Mouse (Mus musculus) forebrain, embryonic 13.5 days (tissue): Measurements from ENCODE around the gene Ncln. TPM values are rescaled to one million over a fixed set of nuclear protein-coding genes. Genes with fewer than 3 reads are reported as not detected.

Experiments
- ATAC-seq: fragments of 200-750 bp; cut with Nextera tagmentation; 2 replicates; pipeline ENCODE4 v1.8.0; 2017
- H3K27ac ChIP-seq: fragments of 300-500 bp; sonication (generic); 2 replicates; pipeline ENCODE4 v1.5.1; 2015; ENCODE audit warnings: inconsistent platforms, mild to moderate bottlenecking, moderate library complexity
- H3K27me3 ChIP-seq: fragments of 300-500 bp; sonication (generic); 2 replicates; pipeline ENCODE4 v1.6.1; 2015; ENCODE audit warnings: mild to moderate bottlenecking, inconsistent platforms
- H3K36me3 ChIP-seq: fragments of 300-500 bp; sonication (generic); 2 replicates; pipeline ENCODE4 v1.6.1; 2015; ENCODE audit warnings: mild to moderate bottlenecking, inconsistent platforms; ENCODE audit not compliant: poor library complexity, severe bottlenecking
- H3K4me1 ChIP-seq: fragments of 300-500 bp; sonication (generic); 2 replicates; pipeline ENCODE4 v1.6.1; 2015; ENCODE audit warnings: inconsistent platforms
- H3K4me2 ChIP-seq: fragments of 300-500 bp; sonication (generic); 2 replicates; pipeline ENCODE4 v1.6.1; 2015; ENCODE audit warnings: inconsistent platforms, mild to moderate bottlenecking, moderate library complexity
- H3K4me3 ChIP-seq: fragments of 300-500 bp; sonication (generic); 2 replicates; pipeline ENCODE4 v1.5.1; 2015; ENCODE audit warnings: mild to moderate bottlenecking, inconsistent platforms
- H3K9ac ChIP-seq: fragments of 300-500 bp; sonication (generic); 2 replicates; pipeline ENCODE4 v1.6.1; 2015; ENCODE audit warnings: mild to moderate bottlenecking, inconsistent platforms
- H3K9me3 ChIP-seq: fragments of 300-500 bp; sonication (generic); replicated peaks from 2 replicates; pipeline ENCODE4 v1.6.1; 2016; ENCODE audit warnings: inconsistent platforms
- WGBS: fragments of 180-500 bp; shearing (Covaris S2); methylation state at CpG from one replicate; pipeline ENCODE4 v1.1.7; 2015; 5-methylcytosine and 5-hydroxymethylcytosine counted together
- polyA plus RNA-seq: library from polyadenylated mRNA; unstranded; fragments of >200 nt; fragmentation: Nextera tagmentation; extraction: Ambion mirVana; gene quantifications from 2 replicates; pipeline ENCODE4 v1.2.1, GENCODE M21; 2015

Gene Ncln
- 56.8 and 60.9 TPM in 2 replicates for polyA plus RNA-seq

- Histone ChIP-seq H3K9me3 (no peaks in the 10 kb centered on the region), H3K9ac (peak within 1 kb of the TSS; percentile 87), H3K27ac (peak within 1 kb of the TSS; percentile 60), H3K36me3 (peaks cover 24% of the 10 kb centered on the region), H3K4me3 (peak within 1 kb of the TSS; percentile 82), H3K4me2 (peak within 1 kb of the TSS; percentile 100), H3K27me3 (no peaks in the 10 kb centered on the region), H3K4me1 (peaks cover 28% of the 10 kb centered on the region)
- peak; percentile 97 for ATAC-seq
- under 1% methylated on average over 45 of the region's 45 CpGs for WGBS
These were observed at the start of gene Ncln for GRCm38 (mm10) chr10:81496264-81496901. Ncln (minus strand) TSS chr10:81496392.

- Histone ChIP-seq H3K27me3 (no peaks in the 10 kb centered on the region), H3K9me3 (no peaks in the 10 kb centered on the region), H3K27ac (peak within 1 kb of the TSS; percentile 93), H3K36me3 (peaks cover 9% of the 10 kb centered on the region; the same call in 1 of the 2 replicates), H3K4me2 (peak within 1 kb of the TSS; percentile 99), H3K4me1 (peaks cover 42% of the 10 kb centered on the region), H3K4me3 (peak within 1 kb of the TSS; percentile 86), H3K9ac (peak within 1 kb of the TSS; percentile 85)
- WGBS: 1% methylated on average over 58 of the region's 59 CpGs
- ATAC-seq: peak; percentile 97
These were observed 49.1 kb upstream of the Ncln start, which contains the start of gene Gna11 for GRCm38 (mm10) chr10:81545161-81545747. Gna11 (minus strand) TSS chr10:81545190.

GRCm38 (mm10) chr10:81544296-81545160 is 48.3 kb upstream of the Ncln start:
- Histone ChIP-seq H3K27ac (peak overlapping the region; percentile 80), H3K9me3 (no peaks in the 10 kb centered on the region), H3K4me2 (peak overlapping the region; percentile 99), H3K4me1 (peaks cover 42% of the 10 kb centered on the region), H3K4me3 (peak overlapping the region; percentile 86), H3K36me3 (peaks cover 12% of the 10 kb centered on the region; the same call in 1 of the 2 replicates), H3K9ac (peak overlapping the region; percentile 85), H3K27me3 (no peaks in the 10 kb centered on the region)
- peak; percentile 14 for ATAC-seq
- WGBS: under 1% methylated on average over 85 of the region's 93 CpGs

GRCm38 (mm10) chr10:81543633-81544032 is 47.4 kb upstream of the Ncln start:
- peak overlapping the region; percentile 99 for H3K4me2 ChIP-seq
- peaks cover 12% of the 10 kb centered on the region; the same call in 1 of the 2 replicates for H3K36me3 ChIP-seq
- peak overlapping the region; percentile 85 for H3K9ac ChIP-seq
- peak overlapping the region; percentile 86 for H3K4me3 ChIP-seq
- WGBS: 75% methylated on average over 1 of the region's 1 CpGs
- no peak for ATAC-seq
- H3K4me1 ChIP-seq: peaks cover 44% of the 10 kb centered on the region
- no peak overlapping the region for H3K27ac ChIP-seq
- H3K27me3 ChIP-seq: no peaks in the 10 kb centered on the region
- no peaks in the 10 kb centered on the region for H3K9me3 ChIP-seq

- H3K4me3 ChIP-seq: peak overlapping the region; percentile 86
- no peaks in the 10 kb centered on the region for H3K9me3 ChIP-seq
- WGBS: 79% methylated on average over 7 of the region's 7 CpGs
These were observed 46.7 kb upstream of the Ncln start for GRCm38 (mm10) chr10:81542727-81543460.

GRCm38 (mm10) chr10:81541803-81542202 is 45.6 kb upstream of the Ncln start:
- peak overlapping the region; percentile 58 for H3K9ac ChIP-seq
- H3K4me1 ChIP-seq: peaks cover 46% of the 10 kb centered on the region
- WGBS: 88% methylated on average over 10 of the region's 10 CpGs
- H3K36me3 ChIP-seq: peaks cover 16% of the 10 kb centered on the region; the same call in 1 of the 2 replicates
- H3K9me3 ChIP-seq: no peaks in the 10 kb centered on the region
- no peak for ATAC-seq
- H3K4me3 ChIP-seq: no peak overlapping the region
- no peaks in the 10 kb centered on the region for H3K27me3 ChIP-seq
- no peak overlapping the region for H3K27ac ChIP-seq
- peak overlapping the region; percentile 5; the same call in 1 of the 2 replicates for H3K4me2 ChIP-seq

More at GRCm38 (mm10) chr10:81542727-81543460, 46.7 kb upstream of the Ncln start:
- Histone ChIP-seq H3K4me1 (peaks cover 46% of the 10 kb centered on the region), H3K9ac (peak overlapping the region; percentile 85), H3K27ac (no peak overlapping the region), H3K36me3 (peaks cover 12% of the 10 kb centered on the region; the same call in 1 of the 2 replicates), H3K27me3 (no peaks in the 10 kb centered on the region), H3K4me2 (peak overlapping the region; percentile 99)
- ATAC-seq: no peak

- H3K9me3 ChIP-seq: no peaks in the 10 kb centered on the region
- no peak overlapping the region for H3K27ac ChIP-seq
- H3K4me3 ChIP-seq: no peak overlapping the region
- H3K4me2 ChIP-seq: no peak overlapping the region
- no peak for ATAC-seq
- H3K4me1 ChIP-seq: peaks cover 46% of the 10 kb centered on the region
- WGBS: 88% methylated on average over 5 of the region's 5 CpGs
- peak overlapping the region; percentile 58; the same call in 1 of the 2 replicates for H3K9ac ChIP-seq
- peaks cover 16% of the 10 kb centered on the region; the same call in 1 of the 2 replicates for H3K36me3 ChIP-seq
- H3K27me3 ChIP-seq: no peaks in the 10 kb centered on the region
These were observed 45.2 kb upstream of the Ncln start for GRCm38 (mm10) chr10:81541363-81541762.

GRCm38 (mm10) chr10:81538321-81539048 is 42.3 kb upstream of the Ncln start:
- Histone ChIP-seq H3K4me1 (peaks cover 30% of the 10 kb centered on the region), H3K9me3 (no peaks in the 10 kb centered on the region), H3K27ac (no peak overlapping the region), H3K36me3 (peaks cover 24% of the 10 kb centered on the region), H3K27me3 (no peaks in the 10 kb centered on the region), H3K9ac (no peak overlapping the region), H3K4me2 (no peak overlapping the region), H3K4me3 (no peak overlapping the region)
- 87% methylated on average over 3 of the region's 3 CpGs for WGBS
- no peak for ATAC-seq

GRCm38 (mm10) chr10:81537429-81537828 is 41.2 kb upstream of the Ncln start:
- Histone ChIP-seq H3K4me2 (no peak overlapping the region), H3K9ac (no peak overlapping the region), H3K27me3 (no peaks in the 10 kb centered on the region), H3K9me3 (no peaks in the 10 kb centered on the region), H3K4me3 (no peak overlapping the region), H3K4me1 (peaks cover 20% of the 10 kb centered on the region), H3K27ac (no peak overlapping the region), H3K36me3 (peaks cover 32% of the 10 kb centered on the region)
- ATAC-seq: no peak
- WGBS: 81% methylated on average over 2 of the region's 2 CpGs

GRCm38 (mm10) chr10:81536734-81537133 is 40.5 kb upstream of the Ncln start:
- 83% methylated on average over 6 of the region's 6 CpGs for WGBS
- H3K4me3 ChIP-seq: no peak overlapping the region
- no peak overlapping the region for H3K9ac ChIP-seq
- no peak overlapping the region for H3K4me2 ChIP-seq
- ATAC-seq: no peak
- peaks cover 33% of the 10 kb centered on the region for H3K36me3 ChIP-seq
- H3K9me3 ChIP-seq: no peaks in the 10 kb centered on the region
- H3K27ac ChIP-seq: no peak overlapping the region
- peaks cover 13% of the 10 kb centered on the region; the same call in 1 of the 2 replicates for H3K4me1 ChIP-seq
- no peaks in the 10 kb centered on the region for H3K27me3 ChIP-seq

GRCm38 (mm10) chr10:81534826-81535225 is 38.6 kb upstream of the Ncln start:
- Histone ChIP-seq H3K27ac (no peak overlapping the region), H3K4me1 (0 out of 2 replicates have a peak, but pooled peaks cover 4% of the 10 kb centered on the region), H3K36me3 (peaks cover 46% of the 10 kb centered on the region), H3K9me3 (no peaks in the 10 kb centered on the region), H3K4me3 (no peak overlapping the region), H3K27me3 (no peaks in the 10 kb centered on the region), H3K4me2 (no peak overlapping the region), H3K9ac (no peak overlapping the region)
- no peak for ATAC-seq
- WGBS: 61% methylated on average over 16 of the region's 16 CpGs
